Mouse (Mus musculus) heart, adult 18-20 months (tissue): ENCODE results near the gene S100a10. TPM values are rescaled to one million over a fixed set of nuclear protein-coding genes. Genes with fewer than 3 reads are reported as not detected.

Experiments
- DNase-seq, 2 experiments: peaks; one replicate each; pipeline ENCODE4 v3.0.0; 2021 to 2022; ENCODE audit warnings: mixed read lengths in 1 of 2
- total RNA-seq, 2 experiments: library from RNA; stranded (reverse); gene quantifications; 2 replicates each; pipeline ENCODE4 v1.2.3; 2021

S100a10 gene
- total RNA-seq, 2 experiments from 2014 or later = 92.1 to 100 TPM

DNA sequence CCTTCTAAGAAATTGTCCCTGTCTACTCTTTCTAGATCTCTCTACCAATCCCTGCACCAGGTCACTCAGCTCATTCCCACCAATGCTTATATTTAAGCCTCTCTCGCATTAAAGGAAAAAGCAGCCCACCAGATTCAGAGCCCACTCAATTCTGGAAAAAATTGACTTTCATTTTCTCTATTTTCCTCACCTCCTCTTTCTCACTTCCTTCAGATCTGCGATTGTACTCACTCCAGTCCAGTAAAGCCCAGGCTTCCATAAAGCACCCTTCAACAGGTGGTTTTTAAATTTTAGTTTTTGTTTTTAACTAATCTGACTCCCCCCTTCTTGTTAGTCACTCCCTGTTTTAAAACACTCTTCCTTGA lies 25.1 kb downstream of the S100a10 start:
- no peak for DNase-seq

DNA sequence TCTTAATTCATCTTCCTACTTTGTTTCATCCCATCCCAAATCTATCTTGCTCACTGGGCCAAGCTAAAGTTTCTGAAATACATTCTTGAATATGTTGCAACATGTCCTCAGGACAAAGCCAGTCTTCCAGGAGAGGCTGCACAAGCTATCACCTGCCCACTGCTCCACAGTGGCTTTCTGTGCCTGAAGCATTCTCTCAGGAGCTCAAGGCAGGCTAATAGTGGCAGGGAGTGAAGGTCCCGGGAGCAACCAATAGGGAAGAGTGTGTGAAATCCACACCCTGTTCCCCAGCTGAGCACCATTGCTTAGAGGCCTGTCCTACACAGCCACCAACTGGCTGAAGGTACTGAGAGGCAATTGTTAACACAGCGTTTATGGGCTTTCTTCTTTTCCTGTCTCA lies 26.1 kb downstream of the S100a10 start:
- DNase-seq = no peak

DNA sequence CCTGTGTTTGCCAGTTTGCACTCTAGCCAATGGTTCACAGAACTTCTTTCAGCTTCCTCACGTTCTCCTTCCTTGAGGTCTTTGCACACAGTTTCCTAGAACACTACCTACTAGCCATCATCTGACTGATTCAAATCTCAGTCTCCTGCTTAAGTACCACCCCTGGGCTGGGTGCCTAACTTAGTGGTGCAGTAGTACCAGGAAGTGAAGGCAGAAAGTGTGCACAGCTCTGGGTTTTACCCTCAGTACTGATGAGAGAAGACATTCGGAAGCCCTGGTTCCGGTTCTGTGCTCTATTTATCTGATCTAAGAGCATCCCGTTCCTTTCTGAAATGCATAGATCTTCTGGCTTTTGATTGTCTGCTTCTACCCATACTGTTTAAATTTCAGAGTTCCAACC lies 26.8 kb downstream of the S100a10 start:
- DNase-seq = no peak

DNA sequence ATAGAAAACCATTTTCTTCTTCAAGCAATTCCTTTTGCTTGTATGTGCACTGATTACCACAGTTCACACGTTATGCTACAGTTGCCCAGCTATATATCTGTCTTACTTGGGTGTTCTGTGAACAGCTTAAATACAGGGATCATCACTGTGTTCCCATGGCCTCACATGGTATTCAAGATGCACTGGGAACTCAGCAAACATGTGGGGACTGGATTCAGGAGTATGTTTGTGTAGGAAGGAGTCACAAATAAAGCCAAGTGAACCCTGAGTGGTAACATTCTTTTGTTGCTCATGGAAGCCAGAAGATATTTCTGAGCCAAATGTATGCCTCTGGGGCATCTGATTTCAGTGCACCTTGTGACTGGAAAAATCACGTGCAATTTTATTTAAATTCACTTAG lies 28.2 kb downstream of the S100a10 start:
- no peak for DNase-seq

DNA sequence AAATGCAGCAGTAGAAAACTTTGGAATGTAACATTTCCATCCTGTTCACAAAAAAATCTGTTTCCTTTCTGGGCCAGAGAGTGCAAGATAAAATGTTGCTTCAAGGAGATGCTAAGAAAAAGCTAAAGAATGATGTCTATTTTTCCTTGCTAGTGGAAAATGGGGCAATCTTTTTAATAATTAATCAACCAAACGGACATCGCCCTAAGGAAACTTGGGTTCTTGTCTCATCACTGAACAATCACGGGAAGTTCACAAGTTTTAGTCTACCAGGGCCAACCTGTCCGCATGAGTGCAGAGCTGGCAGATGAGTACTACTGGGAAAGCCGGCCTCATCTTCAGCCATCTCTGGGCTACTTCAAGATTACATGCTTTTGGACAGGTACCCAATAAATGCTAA lies 34.7 kb downstream of the S100a10 start:
- no peak for DNase-seq

DNA sequence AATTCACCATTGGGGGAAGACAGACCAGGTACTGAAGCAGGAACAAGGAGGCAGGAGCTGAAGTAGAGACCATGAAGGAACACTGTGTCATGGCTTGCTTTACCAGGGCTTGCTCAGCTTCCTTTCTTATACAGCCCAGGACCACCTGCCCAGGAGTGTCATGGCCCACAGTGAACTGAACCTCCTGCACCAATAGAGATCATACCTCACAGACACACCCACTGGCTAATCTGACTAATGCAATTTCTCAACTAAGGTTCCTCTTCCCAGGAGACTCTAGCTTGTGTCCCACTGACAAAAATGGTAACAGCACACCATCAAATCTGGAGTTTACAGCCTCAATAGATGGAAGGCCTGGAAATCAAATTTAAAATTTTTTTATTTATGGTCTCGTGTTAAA lies 35.4 kb downstream of the S100a10 start:
- no peak for DNase-seq

DNA sequence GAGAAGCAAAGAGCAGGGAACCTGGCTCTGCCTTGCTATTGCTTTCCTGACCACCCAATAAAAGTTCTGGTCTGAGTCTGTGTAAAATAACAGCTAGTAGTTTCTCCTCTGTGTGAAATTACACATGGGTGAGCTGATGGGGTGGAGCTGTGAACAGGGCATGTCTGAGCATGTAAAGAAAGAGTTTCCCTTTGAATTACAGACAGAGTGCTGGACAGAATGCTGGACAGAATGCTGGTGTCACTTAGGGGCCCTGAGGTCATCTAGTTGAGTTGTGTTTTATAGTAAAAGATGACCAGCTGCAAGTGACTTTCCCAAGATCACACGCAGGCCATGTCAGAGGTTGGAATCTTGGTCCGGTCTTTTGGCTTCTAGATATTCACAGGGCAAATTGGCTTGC lies 37.2 kb downstream of the S100a10 start:
- DNase-seq = no peak

DNA sequence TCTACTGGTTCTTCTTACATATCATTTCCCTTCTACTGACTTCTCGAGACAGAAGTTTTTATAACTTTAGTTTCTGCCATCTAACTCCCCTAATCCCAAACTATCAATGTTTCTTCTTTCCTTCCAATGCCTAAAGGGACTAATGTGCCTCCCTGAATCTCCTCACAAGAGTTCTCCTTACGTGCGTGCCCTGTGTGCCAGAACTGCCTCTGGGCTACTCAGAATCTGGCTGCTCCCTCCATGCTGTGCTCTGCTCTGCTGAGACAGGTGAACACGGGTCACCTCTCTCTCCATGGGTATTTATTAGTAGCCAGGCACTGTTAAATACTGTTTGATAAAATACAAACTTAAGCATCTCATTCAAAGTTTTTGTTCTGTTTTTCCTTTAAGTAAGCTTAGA lies 38.1 kb downstream of the S100a10 start:
- no peak for DNase-seq

DNA sequence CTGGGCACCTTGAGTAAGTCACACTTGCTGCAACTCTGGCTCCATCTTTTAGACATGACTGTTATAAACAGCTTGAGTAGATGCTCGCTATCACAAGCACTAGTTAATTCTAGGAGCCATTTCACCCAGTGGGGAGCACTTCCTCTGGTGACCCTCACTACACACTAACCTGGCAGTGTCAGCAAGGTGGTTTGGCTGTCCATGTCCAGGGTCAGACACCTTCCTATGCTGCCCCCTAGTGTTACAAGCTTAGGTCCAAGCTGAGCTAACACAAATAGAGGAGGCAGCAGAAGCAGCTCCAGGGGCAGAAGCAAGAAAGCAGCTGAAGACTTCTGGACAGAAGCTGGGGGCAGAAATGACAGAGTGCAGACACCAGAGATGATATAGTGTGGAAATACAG lies 38.6 kb downstream of the S100a10 start:
- peak; percentile 71 to 76 for DNase-seq

DNA sequence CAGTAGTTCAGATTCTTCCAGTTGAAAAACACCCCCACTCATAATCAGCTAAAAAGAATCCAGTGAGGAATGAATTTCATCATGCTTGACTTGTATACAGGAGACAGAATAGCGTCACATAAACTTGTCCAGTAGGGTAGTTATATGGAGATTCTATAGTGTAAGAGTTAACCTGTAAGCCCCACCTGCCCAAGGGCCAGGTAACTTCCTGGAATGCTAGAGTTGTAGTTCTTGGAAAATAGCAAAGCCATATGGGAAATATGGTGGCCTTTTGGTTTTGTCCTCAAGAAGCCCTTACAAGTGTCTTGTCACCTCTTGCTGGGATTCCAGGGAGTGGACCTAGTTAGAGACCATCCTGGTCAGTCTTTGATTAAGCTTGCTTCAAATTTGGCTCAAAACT lies 41.8 kb downstream of the S100a10 start:
- no peak for DNase-seq

DNA sequence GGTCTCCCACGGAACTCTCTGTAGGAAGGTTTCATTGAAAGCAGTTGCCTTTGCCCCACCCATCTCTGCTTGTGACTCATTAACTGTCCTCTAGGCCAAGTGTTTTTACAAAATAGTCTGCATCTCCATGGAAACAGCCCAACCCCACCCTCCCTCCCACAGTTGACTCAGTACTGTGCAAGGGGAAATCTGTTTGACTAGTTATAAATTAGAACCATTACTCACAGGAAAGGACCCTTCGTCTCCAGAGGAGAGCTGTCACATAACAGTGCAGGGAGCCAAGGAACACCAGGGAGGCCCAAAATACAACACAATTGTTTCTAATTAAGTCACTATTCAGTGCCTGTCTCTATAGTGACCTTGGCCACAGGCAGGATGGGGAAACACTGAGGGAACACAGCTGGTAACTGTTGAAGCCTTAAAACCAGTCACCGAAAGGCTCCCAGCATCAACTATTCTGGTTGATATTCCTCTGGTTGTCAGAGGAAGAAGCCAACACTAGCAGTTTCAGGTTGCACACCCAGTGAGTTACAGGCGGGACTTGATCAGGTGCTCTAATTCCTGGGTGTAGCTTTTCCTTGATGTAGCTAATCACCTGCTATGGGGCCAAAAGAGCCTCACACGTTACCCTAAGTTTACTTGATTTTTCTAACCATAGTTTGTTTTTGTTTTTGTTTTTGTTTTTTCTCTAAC lies 42.5 kb downstream of the S100a10 start:
- peak; percentile 82 to 92 for DNase-seq

DNA sequence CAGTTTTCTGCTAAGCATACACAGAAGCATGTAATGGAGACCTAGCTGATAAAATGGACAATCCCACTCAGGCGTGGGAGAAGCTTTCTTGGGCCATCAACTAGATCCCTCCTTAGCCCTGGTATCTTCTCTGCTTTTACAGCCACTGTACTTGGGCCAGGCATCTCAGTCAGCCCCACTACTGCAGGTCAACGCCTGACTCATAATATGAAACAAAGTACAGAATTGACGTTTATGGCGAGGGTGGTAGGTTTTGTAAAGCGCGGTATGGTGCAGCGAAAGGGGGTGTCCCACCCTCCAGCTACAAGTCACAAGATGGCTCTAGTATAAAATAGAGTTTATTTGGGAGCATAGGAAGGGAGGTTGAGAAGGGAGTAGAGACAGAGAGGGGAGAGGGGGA lies 43.1 kb downstream of the S100a10 start:
- no peak for DNase-seq

DNA sequence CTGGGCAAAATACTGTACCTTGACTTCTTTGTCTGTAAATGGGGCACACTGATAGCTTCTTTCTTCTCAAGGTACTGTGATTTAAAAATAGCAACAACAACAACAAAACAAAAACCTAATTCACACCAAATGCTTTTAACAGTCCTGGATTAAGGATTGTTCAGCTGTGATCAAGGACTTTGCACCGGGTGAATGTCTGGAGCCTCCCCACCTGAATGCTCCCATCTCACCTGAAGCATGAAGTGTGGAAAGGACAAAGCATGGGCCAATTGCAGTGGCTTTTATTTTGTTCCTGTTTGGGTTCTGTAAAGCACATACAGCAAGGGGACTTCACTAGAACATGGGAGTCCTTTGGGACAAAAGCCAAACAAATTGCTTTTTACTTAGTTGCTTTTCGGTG lies 45.3 kb downstream of the S100a10 start:
- no peak for DNase-seq

DNA sequence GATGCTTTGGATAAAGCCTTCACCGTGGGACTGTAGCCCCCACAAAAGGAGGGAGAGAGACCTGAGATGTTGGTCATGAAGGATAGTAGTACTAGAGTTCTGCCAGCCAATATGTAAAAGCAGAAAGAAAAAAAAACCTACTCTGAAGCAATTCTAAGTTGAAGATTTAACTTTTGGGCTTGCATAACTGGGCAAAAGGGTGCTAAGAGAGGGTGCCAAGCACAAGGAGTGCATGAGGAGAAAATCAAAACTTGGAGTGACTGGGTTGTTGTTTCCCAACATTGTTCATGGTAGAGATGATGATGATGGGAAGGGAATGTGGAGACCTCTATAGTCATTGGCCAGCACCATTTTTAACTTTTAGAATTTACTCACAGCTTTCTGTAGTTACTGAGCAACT lies 47.0 kb downstream of the S100a10 start:
- no peak for DNase-seq

DNA sequence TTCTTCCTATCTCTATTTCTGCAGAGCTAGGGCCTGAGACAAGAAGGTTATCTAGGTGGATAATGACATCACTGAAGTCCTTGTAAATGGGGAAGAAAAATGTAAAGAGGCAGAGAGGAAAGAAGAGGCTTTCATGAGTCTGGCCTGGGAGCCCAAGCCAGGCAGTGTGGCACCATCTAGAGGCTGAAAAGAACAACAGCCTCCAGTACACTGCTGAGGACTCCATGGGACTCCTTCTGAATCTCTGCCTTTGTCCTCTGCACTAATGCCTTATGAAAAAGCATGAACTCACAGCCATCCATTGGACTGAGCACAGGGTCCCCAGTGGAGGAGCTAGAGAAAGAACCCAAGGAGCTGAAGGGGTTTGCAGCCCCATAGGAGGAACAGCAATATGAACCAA lies 54.1 kb downstream of the S100a10 start:
- DNase-seq = peak in 1 of 2 experiments; percentile 25

Other genes starting within 250 kb of the S100a10 start
- not detected for gene Hrnr, start 235.3 kb upstream of the S100a10 start, total RNA-seq
- gene Rptn, start 161.4 kb upstream of the S100a10 start, total RNA-seq = not detected
- gene Tchh, start 112.8 kb upstream of the S100a10 start, total RNA-seq = under 1 TPM in 1 of 2 experiments, not detected in 1; 0.05 TPM
- not detected for gene Tchhl1, start 86.3 kb upstream of the S100a10 start, total RNA-seq
- gene S100a11, start 34.6 kb upstream of the S100a10 start, total RNA-seq = 10 to 100 TPM; 52.4 to 78.2 TPM
- not detected for gene Tdpoz2, start 97.6 kb downstream of the S100a10 start, total RNA-seq
- not detected for gene Tdpoz1, start 121.2 kb downstream of the S100a10 start, total RNA-seq
- not detected for gene Gm37596, start 138.0 kb downstream of the S100a10 start, total RNA-seq
- gene Gm5773, start 217.9 kb downstream of the S100a10 start, total RNA-seq = not detected
- gene Tdpoz4, start 241.3 kb downstream of the S100a10 start, total RNA-seq = not detected